Mouse (Mus musculus) heart, embryonic 15.5 days (tissue): ENCODE results near the gene Xpc. TPM values are rescaled to one million over a fixed set of nuclear protein-coding genes. Genes with fewer than 3 reads are reported as not detected.

Experiments used
- ATAC-seq: fragments of 200-750 bp; cut with Nextera tagmentation; replicated peaks from 2 replicates; pipeline ENCODE4 v1.8.0; 2017; ENCODE audit warnings: low read depth, moderate TSS enrichment; ENCODE audit not compliant: insufficient number of reproducible peaks, insufficient read depth, low FRiP score
- H3K27ac ChIP-seq: fragments of 300-500 bp; sonication (generic); 2 replicates; pipeline ENCODE4 v1.5.1; 2015; ENCODE audit warnings: mild to moderate bottlenecking, inconsistent platforms
- H3K27me3 ChIP-seq: fragments of 300-500 bp; sonication (generic); 2 replicates; pipeline ENCODE4 v1.6.1; 2015; ENCODE audit warnings: inconsistent platforms
- H3K36me3 ChIP-seq: fragments of 300-500 bp; sonication (generic); 2 replicates; pipeline ENCODE4 v1.6.1; 2015; ENCODE audit warnings: mild to moderate bottlenecking, inconsistent platforms
- H3K4me1 ChIP-seq: fragments of 300-500 bp; sonication (generic); replicated peaks from 2 replicates; pipeline ENCODE4 v1.6.1; 2015; ENCODE audit warnings: inconsistent platforms
- H3K4me2 ChIP-seq: fragments of 300-500 bp; sonication (generic); 2 replicates; pipeline ENCODE4 v1.6.1; 2015; ENCODE audit warnings: inconsistent platforms, mild to moderate bottlenecking, moderate library complexity
- H3K4me3 ChIP-seq: fragments of 300-500 bp; sonication (generic); 2 replicates; pipeline ENCODE4 v1.5.1; 2015; ENCODE audit warnings: mild to moderate bottlenecking, inconsistent platforms
- H3K9ac ChIP-seq: fragments of 300-500 bp; sonication (generic); 2 replicates; pipeline ENCODE4 v1.6.1; 2015; ENCODE audit warnings: mild to moderate bottlenecking, inconsistent platforms
- H3K9me3 ChIP-seq: fragments of 300-500 bp; sonication (generic); replicated peaks from 2 replicates; pipeline ENCODE4 v1.6.1; 2016; ENCODE audit warnings: inconsistent platforms
- WGBS: fragments of 180-500 bp; shearing (Covaris S2); methylation state at CpG from one replicate; pipeline ENCODE4 v1.1.7; 2015; ENCODE audit warnings: mixed read lengths; 5-methylcytosine and 5-hydroxymethylcytosine counted together
- polyA plus RNA-seq: library from polyadenylated mRNA; unstranded; fragments of >200 nt; fragmentation: Nextera tagmentation; extraction: Ambion mirVana; gene quantifications from 2 replicates; pipeline ENCODE4 v1.2.1, GENCODE M21; 2015

The Xpc gene
- polyA plus RNA-seq, 1 experiment from 2014 or later: 10.5 TPM

GRCm38 (mm10) chr6:91541276-91541675 is 25.6 kb upstream of the Xpc start:
- no peak overlapping the region for H3K9ac ChIP-seq
- H3K4me1 ChIP-seq: peaks cover 34% of the 10 kb centered on the region
- H3K36me3 ChIP-seq: no peaks in the 10 kb centered on the region
- no peaks in the 10 kb centered on the region for H3K9me3 ChIP-seq
- H3K4me3 ChIP-seq: no peak overlapping the region
- H3K27me3 ChIP-seq: peaks cover 78% of the 10 kb centered on the region
- WGBS: 44% methylated on average over 3 of the region's 3 CpGs
- H3K27ac ChIP-seq: no peak overlapping the region
- no peak for ATAC-seq
- no peak overlapping the region for H3K4me2 ChIP-seq

GRCm38 (mm10) chr6:91536047-91536765 is 20.5 kb upstream of the Xpc start:
- H3K4me1 ChIP-seq: peaks cover 19% of the 10 kb centered on the region
- no peaks in the 10 kb centered on the region for H3K9me3 ChIP-seq
- no peak overlapping the region for H3K27ac ChIP-seq
- H3K4me2 ChIP-seq: no peak overlapping the region
- H3K27me3 ChIP-seq: peaks cover 75% of the 10 kb centered on the region
- no peak overlapping the region for H3K9ac ChIP-seq
- 75% methylated on average over 11 of the region's 11 CpGs for whole genome bisulfite sequencing
- ATAC-seq: no peak
- H3K4me3 ChIP-seq: no peak overlapping the region
- no peaks in the 10 kb centered on the region for H3K36me3 ChIP-seq

- peaks cover 67% of the 10 kb centered on the region for H3K27me3 ChIP-seq
- ATAC-seq: no peak
- H3K4me1 ChIP-seq: peaks cover 18% of the 10 kb centered on the region
- no peak overlapping the region for H3K9ac ChIP-seq
- H3K27ac ChIP-seq: no peak overlapping the region
- no peak overlapping the region for H3K4me3 ChIP-seq
- H3K36me3 ChIP-seq: no peaks in the 10 kb centered on the region
- H3K4me2 ChIP-seq: no peak overlapping the region
- 79% methylated on average over 3 of the region's 3 CpGs for WGBS
- no peaks in the 10 kb centered on the region for H3K9me3 ChIP-seq
Measured at GRCm38 (mm10) chr6:91535231-91535630, 19.5 kb upstream of the Xpc start.

- no peak for ATAC-seq
- H3K9ac ChIP-seq: no peak overlapping the region
- no peak overlapping the region for H3K4me3 ChIP-seq
- H3K9me3 ChIP-seq: no peaks in the 10 kb centered on the region
- no peak overlapping the region for H3K27ac ChIP-seq
- 81% methylated on average over 4 of the region's 4 CpGs for WGBS
- peaks cover 18% of the 10 kb centered on the region for H3K4me1 ChIP-seq
- H3K36me3 ChIP-seq: no peaks in the 10 kb centered on the region
- no peak overlapping the region for H3K4me2 ChIP-seq
- peaks cover 58% of the 10 kb centered on the region for H3K27me3 ChIP-seq
Measured at GRCm38 (mm10) chr6:91534268-91534667, 18.6 kb upstream of the Xpc start.

GRCm38 (mm10) chr6:91533771-91534170 is 18.1 kb upstream of the Xpc start:
- Histone ChIP-seq H3K27me3 (peaks cover 53% of the 10 kb centered on the region), H3K9ac (no peak overlapping the region), H3K27ac (no peak overlapping the region), H3K36me3 (no peaks in the 10 kb centered on the region), H3K9me3 (no peaks in the 10 kb centered on the region), H3K4me3 (no peak overlapping the region), H3K4me1 (peaks cover 18% of the 10 kb centered on the region), H3K4me2 (no peak overlapping the region)
- WGBS: 35% methylated on average over 2 of the region's 2 CpGs
- no peak for ATAC-seq

GRCm38 (mm10) chr6:91533359-91533758 is 17.7 kb upstream of the Xpc start:
- Histone ChIP-seq H3K27ac (no peak overlapping the region), H3K27me3 (peaks cover 49% of the 10 kb centered on the region), H3K36me3 (no peaks in the 10 kb centered on the region), H3K9ac (no peak overlapping the region), H3K4me2 (no peak overlapping the region), H3K4me3 (no peak overlapping the region), H3K9me3 (no peaks in the 10 kb centered on the region), H3K4me1 (peaks cover 20% of the 10 kb centered on the region)
- no peak for ATAC-seq
- 54% methylated on average over 5 of the region's 5 CpGs for WGBS

GRCm38 (mm10) chr6:91532661-91533060 is 17.0 kb upstream of the Xpc start:
- H3K4me2 ChIP-seq: no peak overlapping the region
- 58% methylated on average over 6 of the region's 6 CpGs for WGBS
- no peak overlapping the region for H3K9ac ChIP-seq
- H3K27ac ChIP-seq: no peak overlapping the region
- peaks cover 23% of the 10 kb centered on the region for H3K4me1 ChIP-seq
- H3K36me3 ChIP-seq: no peaks in the 10 kb centered on the region
- H3K9me3 ChIP-seq: no peaks in the 10 kb centered on the region
- peaks cover 44% of the 10 kb centered on the region for H3K27me3 ChIP-seq
- H3K4me3 ChIP-seq: no peak overlapping the region
- ATAC-seq: no peak

GRCm38 (mm10) chr6:91531276-91531675 is 15.6 kb upstream of the Xpc start:
- Histone ChIP-seq H3K9ac (no peak overlapping the region), H3K9me3 (no peaks in the 10 kb centered on the region), H3K4me2 (no peak overlapping the region), H3K36me3 (no peaks in the 10 kb centered on the region), H3K27me3 (peaks cover 37% of the 10 kb centered on the region), H3K4me1 (peaks cover 23% of the 10 kb centered on the region), H3K27ac (peak overlapping the region; percentile 56; the same call in 1 of the 2 replicates), H3K4me3 (no peak overlapping the region)
- ATAC-seq: 0 out of 2 replicates have a peak, but pooled peaks have one; percentile 32
- 47% methylated on average over 6 of the region's 6 CpGs for WGBS

- WGBS: 92% methylated on average over 8 of the region's 8 CpGs
Measured at GRCm38 (mm10) chr6:91530673-91531072, 15.0 kb upstream of the Xpc start.

GRCm38 (mm10) chr6:91528265-91528664 is 12.6 kb upstream of the Xpc start:
- Histone ChIP-seq H3K4me2 (no peak overlapping the region), H3K9ac (no peak overlapping the region), H3K9me3 (no peaks in the 10 kb centered on the region), H3K27me3 (peaks cover 11% of the 10 kb centered on the region), H3K27ac (peak overlapping the region; percentile 48; the same call in 1 of the 2 replicates), H3K4me1 (peaks cover 16% of the 10 kb centered on the region), H3K4me3 (no peak overlapping the region), H3K36me3 (peaks cover 4% of the 10 kb centered on the region; the same call in 1 of the 2 replicates)
- ATAC-seq: peak; percentile 69
- WGBS: 50% methylated on average over 7 of the region's 7 CpGs

More at GRCm38 (mm10) chr6:91530673-91531072, 15.0 kb upstream of the Xpc start:
- Histone ChIP-seq H3K4me2 (no peak overlapping the region), H3K36me3 (no peaks in the 10 kb centered on the region), H3K4me3 (no peak overlapping the region), H3K9me3 (no peaks in the 10 kb centered on the region), H3K4me1 (peaks cover 23% of the 10 kb centered on the region), H3K27ac (no peak overlapping the region), H3K27me3 (peaks cover 31% of the 10 kb centered on the region), H3K9ac (no peak overlapping the region)
- no peak for ATAC-seq

GRCm38 (mm10) chr6:91527227-91527860 is 11.7 kb upstream of the Xpc start:
- H3K9ac ChIP-seq: no peak overlapping the region
- H3K27me3 ChIP-seq: peaks cover 3% of the 10 kb centered on the region
- H3K4me1 ChIP-seq: peaks cover 12% of the 10 kb centered on the region
- no peak for ATAC-seq
- 42% methylated on average over 5 of the region's 5 CpGs for WGBS
- no peak overlapping the region for H3K27ac ChIP-seq
- H3K4me3 ChIP-seq: no peak overlapping the region
- H3K36me3 ChIP-seq: peaks cover 13% of the 10 kb centered on the region
- no peak overlapping the region for H3K4me2 ChIP-seq
- no peaks in the 10 kb centered on the region for H3K9me3 ChIP-seq
